Mouse (Mus musculus) CH12.LX (cell line): ENCODE results near the gene Tgm4. TPM values are rescaled to one million over a fixed set of nuclear protein-coding genes. Genes with fewer than 3 reads are reported as not detected.

Source experiments
- DNase-seq: peaks from one replicate; pipeline ENCODE4 v3.0.0-alpha.2; 2013; ENCODE audit errors: extremely low read depth
- H3K27ac ChIP-seq: 2 replicates; pipeline ENCODE4 v1.5.1; 2012; ENCODE audit warnings: low read depth, mild to moderate bottlenecking, control low read depth, moderate library complexity; ENCODE audit not compliant: insufficient read depth
- H3K27me3 ChIP-seq: replicated peaks from 2 replicates; pipeline ENCODE3; 2012; ENCODE audit warnings: inconsistent platforms
- H3K36me3 ChIP-seq, 2 experiments: replicated peaks in 1 of 2; 2 replicates each; pipeline versions ENCODE3 to v1.6.1; 2012; ENCODE audit warnings: inconsistent platforms in 1 of 2, low read length in 1 of 2, mild to moderate bottlenecking in 1 of 2, mixed read lengths in 1 of 2, moderate library complexity in 1 of 2; ENCODE audit not compliant: control insufficient read depth in 1 of 2, insufficient read depth in 1 of 2
- H3K4me1 ChIP-seq, 2 experiments: 2 replicates each; pipeline ENCODE4 v1.6.1; 2012; ENCODE audit warnings: inconsistent platforms in 1 of 2, moderate library complexity in 1 of 2; ENCODE audit not compliant: insufficient read depth in 2 of 2, control insufficient read depth in 1 of 2
- H3K4me2 ChIP-seq: 2 replicates; pipeline ENCODE4 v1.6.1; 2012; ENCODE audit warnings: low read depth, mild to moderate bottlenecking, control low read depth; ENCODE audit not compliant: poor library complexity, insufficient read depth, severe bottlenecking
- H3K4me3 ChIP-seq, 3 experiments: fragments of 150-350 bp in 1 of 3; sonication (generic) in 1 of 3; replicated peaks in 1 of 3; 2 replicates each; pipeline versions ENCODE3 to v1.5.1; 2011 to 2012; ENCODE audit warnings: low read depth in 2 of 3, low read length in 2 of 3, mild to moderate bottlenecking in 2 of 3, moderate library complexity in 2 of 3, control low read depth in 1 of 3, improper control_type of control experiment in 1 of 3, inconsistent platforms in 1 of 3, mixed read lengths in 1 of 3; ENCODE audit not compliant: poor library complexity in 1 of 3
- H3K79me2 ChIP-seq: replicated peaks from 2 replicates; pipeline ENCODE4 v1.6.1; 2012; ENCODE audit warnings: mild to moderate bottlenecking, moderate library complexity; ENCODE audit not compliant: control insufficient read depth, poor library complexity, insufficient read depth, severe bottlenecking; ENCODE audit errors: extremely low read depth
- H3K9ac ChIP-seq: 2 replicates; pipeline ENCODE4 v1.6.1; 2012; ENCODE audit warnings: low read depth, mild to moderate bottlenecking, control low read depth, moderate library complexity; ENCODE audit not compliant: insufficient read depth
- H3K9me3 ChIP-seq: replicated peaks from 2 replicates; pipeline ENCODE3; 2012; ENCODE audit warnings: low read length, inconsistent platforms, mixed read lengths
- BHLHE40 ChIP-seq: IDR thresholded peaks from 2 replicates; pipeline ENCODE4 v1.6.1; 2011; ENCODE audit warnings: mild to moderate bottlenecking, low read depth, low read length, improper control_type of control experiment
- CHD1 ChIP-seq: IDR thresholded peaks from 2 replicates; pipeline ENCODE4 v1.6.1; 2012; ENCODE audit warnings: low read depth, low read length, improper control_type of control experiment, inconsistent platforms
- CHD2 ChIP-seq: IDR thresholded peaks from 2 replicates; pipeline ENCODE4 v1.6.1; 2011; ENCODE audit warnings: low read length, improper control_type of control experiment
- E2F4 ChIP-seq: IDR thresholded peaks from 2 replicates; pipeline ENCODE4 v1.6.1; 2011; ENCODE audit warnings: low read depth, low read length, improper control_type of control experiment; ENCODE audit not compliant: insufficient replicate concordance
- ELF1 ChIP-seq: IDR thresholded peaks from 2 replicates; pipeline ENCODE4 v1.6.1; 2014; ENCODE audit warnings: low read depth, mild to moderate bottlenecking, inconsistent platforms, low read length, improper control_type of control experiment
- IRF4 ChIP-seq: IDR thresholded peaks from 2 replicates; pipeline ENCODE4 v1.6.1; 2014; ENCODE audit warnings: low read depth, mild to moderate bottlenecking, inconsistent platforms, low read length, improper control_type of control experiment
- JUN ChIP-seq: IDR thresholded peaks from 2 replicates; pipeline ENCODE4 v1.6.1; 2011; ENCODE audit warnings: low read depth, mild to moderate bottlenecking, low read length, improper control_type of control experiment, moderate library complexity; ENCODE audit not compliant: insufficient read depth
- KAT2A ChIP-seq: IDR thresholded peaks from 2 replicates; pipeline ENCODE4 v1.6.1; 2012; ENCODE audit warnings: low read length, improper control_type of control experiment, inconsistent platforms; ENCODE audit not compliant: insufficient replicate concordance
- MAFK ChIP-seq: IDR thresholded peaks from 2 replicates; pipeline ENCODE4 v1.6.1; 2011; ENCODE audit warnings: low read length, improper control_type of control experiment; ENCODE audit not compliant: insufficient replicate concordance
- MAX ChIP-seq: IDR thresholded peaks from 2 replicates; pipeline ENCODE4 v1.6.1; 2011; ENCODE audit warnings: low read length, improper control_type of control experiment
- MAZ ChIP-seq: IDR thresholded peaks from 2 replicates; pipeline ENCODE4 v1.6.1; 2012; ENCODE audit warnings: low read depth, mild to moderate bottlenecking, inconsistent platforms, low read length, improper control_type of control experiment, moderate library complexity
- MXI1 ChIP-seq: IDR thresholded peaks from 2 replicates; pipeline ENCODE4 v1.6.1; 2011; ENCODE audit warnings: mild to moderate bottlenecking, low read depth, low read length, improper control_type of control experiment
- MYC ChIP-seq: IDR thresholded peaks from 2 replicates; pipeline ENCODE4 v1.6.1; 2011; ENCODE audit warnings: low read depth, mild to moderate bottlenecking, improper control_type of control experiment, low read length
- NELFE ChIP-seq: IDR thresholded peaks from 2 replicates; pipeline ENCODE4 v1.6.1; 2011; ENCODE audit warnings: low read depth, low read length, improper control_type of control experiment
- NRF1 ChIP-seq: IDR thresholded peaks from 2 replicates; pipeline ENCODE4 v1.6.1; 2014; ENCODE audit warnings: low read depth, mild to moderate bottlenecking, inconsistent platforms, low read length, improper control_type of control experiment, moderate library complexity
- PAX5 ChIP-seq: IDR thresholded peaks from 2 replicates; pipeline ENCODE4 v1.6.1; 2012; ENCODE audit warnings: low read length, inconsistent platforms, mixed read lengths
- POLR2A ChIP-seq: IDR thresholded peaks from 2 replicates; pipeline ENCODE4 v1.6.1; 2011; ENCODE audit warnings: low read depth, mild to moderate bottlenecking, improper control_type of control experiment, low read length
- RCOR1 ChIP-seq: conservative IDR thresholded peaks from 2 replicates; pipeline ENCODE4 v1.6.1; 2012; ENCODE audit warnings: low read depth, mild to moderate bottlenecking, inconsistent platforms, low read length, improper control_type of control experiment
- SIN3A ChIP-seq: IDR thresholded peaks from 2 replicates; pipeline ENCODE4 v1.6.1; 2012; ENCODE audit warnings: low read length, improper control_type of control experiment, inconsistent platforms
- TCF12 ChIP-seq: IDR thresholded peaks from 2 replicates; pipeline ENCODE4 v1.6.1; 2014; ENCODE audit warnings: low read depth, mild to moderate bottlenecking, inconsistent platforms, low read length, improper control_type of control experiment
- UBTF ChIP-seq: IDR thresholded peaks from 2 replicates; pipeline ENCODE4 v1.6.1; 2012; ENCODE audit warnings: low read depth, mild to moderate bottlenecking, inconsistent platforms, low read length, improper control_type of control experiment, moderate library complexity
- USF1 ChIP-seq: IDR thresholded peaks from 2 replicates; pipeline ENCODE4 v1.6.1; 2014; ENCODE audit warnings: low read depth, mild to moderate bottlenecking, inconsistent platforms, low read length, improper control_type of control experiment
- ZKSCAN1 ChIP-seq: IDR thresholded peaks from 2 replicates; pipeline ENCODE4 v1.6.1; 2012; ENCODE audit warnings: low read depth, inconsistent platforms, low read length, improper control_type of control experiment, borderline replicate concordance
- ZNF384 ChIP-seq: IDR thresholded peaks from 2 replicates; pipeline ENCODE4 v1.6.1; 2012; ENCODE audit warnings: low read depth, low read length, improper control_type of control experiment, inconsistent platforms
- dilution Hi-C: fragments of 300-500 bp; cut with MboI; formaldehyde crosslinking; loops from 2 replicates; pipeline ENCODE4 v1.14.3; 2020; ENCODE audit warnings: low sequenced_read_pairs; ENCODE audit not compliant: extremely low pct_unique_long_range_greater_than_20kb, extremely low pct_ligation_motif_present
- in situ Hi-C: fragments of 300-500 bp; cut with MboI; formaldehyde crosslinking; loops from 3 replicates; pipeline ENCODE4 v1.14.3; 2019; ENCODE audit warnings: low sequenced_read_pairs, low pct_ligation_motif_present, low pct_unique_long_range_greater_than_20kb, mixed read lengths
- polyA plus RNA-seq: library from polyadenylated mRNA; unstranded; fragments of >175 nt; gene quantifications from 2 replicates; pipeline ENCODE4 v1.2.1, GENCODE M21; 2012; ENCODE audit warnings: low read depth; ENCODE audit not compliant: insufficient read length
- total RNA-seq, 2 experiments: library from RNA; depleted of rRNA; stranded (reverse); fragments of 300-350 nt in 1 of 2; fragments of >200 nt in 1 of 2; gene quantifications; 2 replicates each; pipeline ENCODE4 v1.2.3; 2012 to 2014

Gene Tgm4
- total and polyA plus RNA-seq, 3 experiments, result 0.24 to 0.51 TPM; not detected in 1

DNA sequence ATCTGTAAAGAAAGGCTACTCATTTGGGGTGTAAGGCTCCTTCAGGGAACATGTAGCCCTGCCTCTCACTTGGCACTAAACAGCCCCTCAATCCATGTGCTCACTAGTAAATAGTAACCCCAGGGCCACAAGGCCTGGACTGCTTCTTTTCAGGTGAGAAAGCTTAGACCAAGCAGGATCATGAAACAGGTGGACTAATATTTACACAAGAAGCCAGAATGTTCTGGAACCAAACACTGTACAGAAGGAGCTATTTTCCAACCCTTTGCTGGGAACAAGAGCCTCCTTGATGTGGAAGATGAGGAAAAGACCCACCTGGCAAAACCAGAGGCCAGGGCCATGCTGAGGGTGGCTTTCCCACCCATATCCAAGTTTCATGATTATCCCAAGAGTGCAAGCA lies 68.9 kb downstream of the Tgm4 start:
- in situ Hi-C loops (no loop called here), dilution Hi-C loops (no loop called here)
- TF ChIP-seq ZKSCAN1, result no peak
- no peak for TF ChIP-seq MXI1

DNA sequence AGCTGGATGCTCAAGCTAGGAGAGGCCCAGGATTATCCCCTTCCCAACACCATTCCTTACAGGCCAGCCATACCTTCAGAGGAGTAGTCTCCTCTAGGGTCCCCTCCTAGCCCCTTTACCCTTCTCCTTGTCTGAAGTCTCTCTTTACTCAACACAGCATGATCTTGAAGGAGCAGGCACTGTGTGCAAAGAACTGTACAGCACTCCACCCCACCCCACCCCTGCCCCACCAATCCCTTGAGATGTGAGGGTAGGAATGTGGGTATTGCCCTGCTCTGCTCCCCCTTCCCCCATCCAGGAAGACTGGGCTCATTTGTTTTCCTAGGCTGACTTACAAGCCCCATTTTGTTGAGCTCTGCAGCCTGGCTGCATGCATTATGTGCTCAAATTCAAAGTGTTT lies 69.8 kb downstream of the Tgm4 start:
- in situ Hi-C loops, result no loop called here
- TF ChIP-seq TCF12 (no peak), ZNF384 (no peak), CHD1 (no peak), E2F4 (no peak)

More for the DNA sequence above, 68.9 kb downstream of the Tgm4 start:
- Histone ChIP-seq H3K9ac (no peak overlapping the region), H3K79me2 (peaks cover 18% of the 10 kb centered on the region), H3K4me2 (no peak overlapping the region), H3K4me3 (no peak overlapping the region), H3K27me3 (no peaks in the 10 kb centered on the region), H3K36me3 (peaks cover 32 to 86% of the 10 kb centered on the region in 2 experiments), H3K4me1 (peaks cover 0 to 30% of the 10 kb centered on the region in 2 experiments; a peak in 3 of 4 replicates), H3K9me3 (no peaks in the 10 kb centered on the region), H3K27ac (no peak overlapping the region)
- DNase-seq, result no peak

DNA sequence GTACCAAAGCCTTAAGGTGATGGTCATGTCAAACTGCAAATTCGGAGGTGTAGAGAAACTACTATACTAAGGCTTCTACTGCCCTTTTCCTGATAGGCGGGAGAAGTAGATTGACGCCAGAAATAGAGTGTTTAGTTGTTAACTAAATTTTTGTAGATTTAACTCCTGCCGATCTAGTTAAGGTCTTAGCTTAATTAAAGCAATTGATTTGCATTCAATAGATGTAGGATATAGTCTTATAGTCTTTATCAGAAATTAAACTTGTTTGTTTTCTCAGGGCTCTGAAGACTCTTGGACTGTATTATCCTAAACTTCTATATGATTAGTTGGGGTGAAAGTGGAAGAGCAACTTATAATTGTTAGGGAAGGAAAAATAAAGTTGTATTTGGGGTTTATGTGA lies 72.7 kb downstream of the Tgm4 start:
- no peaks in the 10 kb centered on the region for H3K9me3 ChIP-seq
- H3K4me2 ChIP-seq, result no peak overlapping the region
- no peak overlapping the region for H3K9ac ChIP-seq
- in situ Hi-C loops, result no loop called here
- peaks cover 39% of the 10 kb centered on the region for H3K79me2 ChIP-seq
- no peak for DNase-seq
- no peak for TF ChIP-seq CHD1
- no peak for TF ChIP-seq NRF1
- no peak for TF ChIP-seq MYC
- no peak for TF ChIP-seq POLR2A
- no peak for TF ChIP-seq CHD2
- TF ChIP-seq MAFK, result no peak
- no peak for TF ChIP-seq RCOR1
- no peak for TF ChIP-seq ELF1
- TF ChIP-seq BHLHE40, result no peak
- TF ChIP-seq UBTF, result no peak
- TF ChIP-seq JUN, result no peak
- no peak for TF ChIP-seq USF1
- no peak for TF ChIP-seq MAZ
- TF ChIP-seq ZNF384, result no peak
- TF ChIP-seq NELFE, result no peak
- no peak for TF ChIP-seq PAX5
- TF ChIP-seq MAX, result no peak
- TF ChIP-seq KAT2A, result no peak
- TF ChIP-seq SIN3A, result no peak
- TF ChIP-seq IRF4, result no peak
- no peak overlapping the region for H3K4me3 ChIP-seq
- dilution Hi-C loops, result no loop called here
- peaks cover 13 to 75% of the 10 kb centered on the region in 2 experiments for H3K36me3 ChIP-seq
- peaks cover 0 to 56% of the 10 kb centered on the region in 2 experiments; a peak in 3 of 4 replicates for H3K4me1 ChIP-seq
- H3K27me3 ChIP-seq, result no peaks in the 10 kb centered on the region
- H3K27ac ChIP-seq, result no peak overlapping the region

More for the DNA sequence above, 69.8 kb downstream of the Tgm4 start:
- Histone ChIP-seq H3K4me1 (peaks cover 0 to 30% of the 10 kb centered on the region in 2 experiments; a peak in 3 of 4 replicates), H3K27me3 (no peaks in the 10 kb centered on the region), H3K36me3 (peaks cover 27 to 87% of the 10 kb centered on the region in 2 experiments), H3K79me2 (peaks cover 18% of the 10 kb centered on the region), H3K4me3 (no peak overlapping the region), H3K9me3 (no peaks in the 10 kb centered on the region), H3K9ac (no peak overlapping the region), H3K27ac (no peak overlapping the region), H3K4me2 (no peak overlapping the region)
- dilution Hi-C loops, result no loop called here
- DNase-seq, result no peak
